Mouse (Mus musculus) inflammation-experienced regulatory T-cells (primary cell): ENCODE measurements around the gene Abhd10. TPM values are rescaled to one million over a fixed set of nuclear protein-coding genes. Genes with fewer than 3 reads are reported as not detected.

Experiments
- polyA plus RNA-seq, 2 experiments: library from polyadenylated mRNA; unstranded; fragments of 100-300 nt; shearing (Covaris generic); gene quantifications; one replicate each; pipeline ENCODE4 v1.2.1; 2017

Gene Abhd10
- polyA plus RNA-seq, result 10 to 100 TPM; 35.0 to 35.7 TPM

GRCm38 (mm10) chr16:45742615-45743476 lies at the start of gene Abhd10:
Gene Abhd10 (minus strand): TSS chr16:45742955.

GRCm38 (mm10) chr16:45724061-45724741 lies 18.6 kb downstream of the Abhd10 start, which contains the start of gene Tagln3:
Gene Tagln3 (minus strand): TSS chr16:45724608.

GRCm38 (mm10) chr16:45693558-45693957 lies 49.2 kb downstream of the Abhd10 start, which contains the start of gene Tmprss7:
Gene Tmprss7 (minus strand): TSS chr16:45693658.

Other genes starting within 250 kb of the Abhd10 start
- 1 to 10 TPM in 1 of 2 experiments, under 1 TPM in 1; 0.17 to 2.7 TPM for gene Gm609, start 250.0 kb downstream of the Abhd10 start, polyA plus RNA-seq
- gene Gm17783, start 210.9 kb downstream of the Abhd10 start, polyA plus RNA-seq, result under 1 TPM in 1 of 2 experiments, not detected in 1; 0.26 TPM
- under 1 TPM; 0.05 to 0.16 TPM for gene Slc9c1, start 207.6 kb downstream of the Abhd10 start, polyA plus RNA-seq
- gene Gcsam, start 132.6 kb downstream of the Abhd10 start, polyA plus RNA-seq, result 1 to 10 TPM in 1 of 2 experiments, not detected in 1; 1.5 TPM
- gene BC016579, start 88.9 kb downstream of the Abhd10 start, polyA plus RNA-seq, result under 1 TPM in 1 of 2 experiments, not detected in 1; 0.10 TPM
- gene Tmprss7, start 49.3 kb downstream of the Abhd10 start, polyA plus RNA-seq, result under 1 TPM in 1 of 2 experiments, not detected in 1; 0.67 TPM
- under 1 TPM in 1 of 2 experiments, not detected in 1; 0.53 TPM for gene Tagln3, start 18.3 kb downstream of the Abhd10 start, polyA plus RNA-seq
- under 1 TPM in 1 of 2 experiments, not detected in 1; 0.25 TPM for gene Phldb2, start 210.6 kb upstream of the Abhd10 start, polyA plus RNA-seq